Mouse (Mus musculus) liver, embryonic 15.5 days (tissue): ENCODE results near the gene Olfr1441. TPM values are rescaled to one million over a fixed set of nuclear protein-coding genes. Genes with fewer than 3 reads are reported as not detected.
A peak's percentile ranks its signal among the peaks of the same experiment; 100 is the strongest.

Experiments
- ATAC-seq: fragments of 200-750 bp; cut with Nextera tagmentation; 2 replicates; pipeline ENCODE4 v1.8.0; 2017; ENCODE audit warnings: moderate number of reproducible peaks, mild to moderate bottlenecking, moderate library complexity; ENCODE audit not compliant: insufficient read depth
- H3K27ac ChIP-seq: fragments of 300-500 bp; sonication (generic); replicated peaks from 2 replicates; pipeline ENCODE4 v1.5.1; 2015; ENCODE audit warnings: mild to moderate bottlenecking, inconsistent platforms
- H3K27me3 ChIP-seq: fragments of 300-500 bp; sonication (generic); 2 replicates; pipeline ENCODE4 v1.6.1; 2015; ENCODE audit warnings: mild to moderate bottlenecking, inconsistent platforms
- H3K36me3 ChIP-seq: fragments of 300-500 bp; sonication (generic); replicated peaks from 2 replicates; pipeline ENCODE4 v1.6.1; 2015; ENCODE audit warnings: moderate library complexity, mild to moderate bottlenecking, inconsistent platforms
- H3K4me1 ChIP-seq: fragments of 300-500 bp; sonication (generic); replicated peaks from 2 replicates; pipeline ENCODE4 v1.6.1; 2015; ENCODE audit warnings: inconsistent platforms
- H3K4me2 ChIP-seq: fragments of 300-500 bp; sonication (generic); 2 replicates; pipeline ENCODE4 v1.6.1; 2015; ENCODE audit warnings: moderate library complexity, mild to moderate bottlenecking, inconsistent platforms
- H3K4me3 ChIP-seq: fragments of 300-500 bp; sonication (generic); replicated peaks from 2 replicates; pipeline ENCODE4 v1.5.1; 2015; ENCODE audit warnings: mild to moderate bottlenecking, inconsistent platforms
- H3K9ac ChIP-seq: fragments of 300-500 bp; sonication (generic); 2 replicates; pipeline ENCODE4 v1.6.1; 2015; ENCODE audit warnings: moderate library complexity, mild to moderate bottlenecking, inconsistent platforms
- H3K9me3 ChIP-seq: fragments of 300-500 bp; sonication (generic); replicated peaks from 2 replicates; pipeline ENCODE4 v1.6.1; 2016; ENCODE audit warnings: inconsistent platforms
- WGBS: fragments of 180-500 bp; shearing (Covaris S2); methylation state at CpG from one replicate; pipeline ENCODE4 v1.1.7; 2015; ENCODE audit warnings: mixed read lengths; ENCODE audit not compliant: insufficient replicate concordance; 5-methylcytosine and 5-hydroxymethylcytosine counted together
- polyA plus RNA-seq: library from polyadenylated mRNA; unstranded; fragments of >200 nt; fragmentation: Nextera tagmentation; extraction: Ambion mirVana; gene quantifications from 2 replicates; pipeline ENCODE4 v1.2.1, GENCODE M21; 2015

The Olfr1441 gene
- polyA plus RNA-seq, 1 experiment from 2014 or later = not detected

DNA sequence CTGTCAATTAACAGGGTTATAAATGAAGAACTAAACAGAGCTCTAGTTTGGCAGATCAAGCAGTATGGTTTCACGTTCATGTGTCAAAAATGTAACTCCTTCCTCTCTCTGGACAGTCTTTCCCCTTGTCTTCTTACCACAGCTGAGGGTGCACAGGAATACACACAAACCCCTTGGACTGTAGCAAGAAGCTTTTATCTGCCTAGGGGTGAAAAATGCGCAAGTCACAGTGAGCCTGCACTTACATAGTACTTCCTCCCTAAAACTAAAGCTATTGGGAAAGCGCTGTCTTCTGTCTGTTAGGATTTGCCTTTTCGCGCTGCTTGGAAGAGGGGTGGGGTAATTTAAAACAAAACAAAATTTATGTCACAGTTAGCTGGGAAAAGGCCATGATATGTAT lies 46.9 kb downstream of the Olfr1441 start:
- Histone ChIP-seq H3K27ac (peak overlapping the region; percentile 39; the same call in 1 of the 2 replicates), H3K4me3 (peak overlapping the region; percentile 7; the same call in 1 of the 2 replicates), H3K4me1 (no peaks in the 10 kb centered on the region), H3K9ac (no peak overlapping the region), H3K27me3 (no peaks in the 10 kb centered on the region), H3K4me2 (no peak overlapping the region), H3K9me3 (no peaks in the 10 kb centered on the region), H3K36me3 (no peaks in the 10 kb centered on the region)
- 47% methylated on average over 5 of the region's 5 CpGs for WGBS
- no peak; the same call in 1 of the 2 replicates for ATAC-seq

GRCm38 (mm10) chr19:12464674-12465073 lies 47.4 kb downstream of the Olfr1441 start:
- Histone ChIP-seq H3K27ac (no peak overlapping the region), H3K9ac (no peak overlapping the region), H3K27me3 (no peaks in the 10 kb centered on the region), H3K4me2 (peak overlapping the region; percentile 23; the same call in 1 of the 2 replicates), H3K4me3 (peak overlapping the region; percentile 7; the same call in 1 of the 2 replicates), H3K9me3 (no peaks in the 10 kb centered on the region), H3K36me3 (no peaks in the 10 kb centered on the region), H3K4me1 (no peaks in the 10 kb centered on the region)
- 44% methylated on average over 4 of the region's 4 CpGs for WGBS
- no peak for ATAC-seq

DNA sequence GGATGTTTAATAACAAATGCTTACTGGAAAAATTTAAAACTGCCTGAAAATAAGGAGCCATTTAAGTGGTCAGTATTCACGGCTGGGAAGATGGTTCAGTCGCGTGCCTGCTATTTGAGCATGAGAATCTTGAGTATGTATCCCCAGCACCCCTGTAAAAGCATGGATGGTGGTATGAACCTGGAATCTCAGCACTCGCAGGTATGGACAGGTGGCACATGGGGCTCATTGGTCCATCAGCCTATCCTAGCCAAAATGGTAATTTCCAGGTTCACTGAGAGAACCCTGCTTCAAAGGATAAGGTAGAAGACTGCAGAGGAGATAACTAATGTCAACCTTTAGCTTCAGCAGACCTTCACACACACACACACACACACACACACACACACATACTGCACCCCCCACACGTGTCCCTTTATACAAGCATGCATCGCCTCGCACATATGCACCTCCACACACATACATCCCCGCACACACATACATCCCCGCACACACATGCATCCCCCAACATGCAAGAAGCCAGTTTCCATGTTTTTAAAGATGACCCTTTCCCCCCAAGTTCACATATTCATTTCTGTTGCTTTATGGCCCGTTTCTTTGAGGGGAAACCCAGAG lies 48.4 kb downstream of the Olfr1441 start:
- Histone ChIP-seq H3K4me2 (no peak overlapping the region), H3K36me3 (no peaks in the 10 kb centered on the region), H3K27ac (no peak overlapping the region), H3K4me3 (no peak overlapping the region), H3K4me1 (no peaks in the 10 kb centered on the region), H3K27me3 (no peaks in the 10 kb centered on the region), H3K9me3 (no peaks in the 10 kb centered on the region), H3K9ac (no peak overlapping the region)
- WGBS = 66% methylated on average over 10 of the region's 10 CpGs
- no peak for ATAC-seq

DNA sequence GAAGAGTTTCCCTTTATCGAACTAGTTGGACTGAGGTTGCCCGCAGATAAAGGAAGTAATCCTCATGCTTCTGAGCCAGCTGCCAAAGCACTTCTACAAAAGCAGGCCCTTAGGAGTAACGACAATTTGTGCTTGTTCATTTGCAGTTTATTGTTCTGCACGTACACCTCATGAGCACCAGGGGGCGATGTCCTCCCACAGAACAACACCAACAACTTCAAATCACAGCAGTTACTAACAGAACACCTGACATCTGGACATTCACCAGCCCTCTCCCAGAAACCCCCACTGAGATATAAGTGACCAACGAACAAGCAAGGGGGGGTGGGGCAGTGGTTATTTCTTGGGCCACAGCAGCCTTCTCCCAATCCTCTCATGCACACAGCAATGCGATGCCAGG lies 49.0 kb downstream of the Olfr1441 start:
- 16% methylated on average over 7 of the region's 7 CpGs for WGBS
- Histone ChIP-seq H3K4me1 (no peaks in the 10 kb centered on the region), H3K4me2 (no peak overlapping the region), H3K4me3 (no peak overlapping the region), H3K9me3 (no peaks in the 10 kb centered on the region), H3K9ac (no peak overlapping the region), H3K36me3 (no peaks in the 10 kb centered on the region), H3K27me3 (no peaks in the 10 kb centered on the region), H3K27ac (no peak overlapping the region)
- ATAC-seq = no peak

- Histone ChIP-seq H3K36me3 (no peaks in the 10 kb centered on the region), H3K27me3 (no peaks in the 10 kb centered on the region), H3K27ac (no peak overlapping the region), H3K9me3 (no peaks in the 10 kb centered on the region), H3K4me3 (no peak overlapping the region), H3K9ac (no peak overlapping the region), H3K4me2 (no peak overlapping the region), H3K4me1 (no peaks in the 10 kb centered on the region)
- no peak for ATAC-seq
- WGBS = 67% methylated on average over 5 of the region's 5 CpGs
Measured at GRCm38 (mm10) chr19:12467436-12467835, 50.2 kb downstream of the Olfr1441 start.

- 0 out of 2 replicates have a peak, but pooled peaks cover 4% of the 10 kb centered on the region for H3K36me3 ChIP-seq
- ATAC-seq = no peak
- H3K27me3 ChIP-seq = no peaks in the 10 kb centered on the region
- no peak overlapping the region for H3K9ac ChIP-seq
- WGBS = 39% methylated on average over 3 of the region's 3 CpGs
- no peak overlapping the region for H3K27ac ChIP-seq
- no peaks in the 10 kb centered on the region for H3K9me3 ChIP-seq
- 0 out of 2 replicates have a peak, but pooled peaks cover 4% of the 10 kb centered on the region for H3K4me1 ChIP-seq
- no peak overlapping the region for H3K4me2 ChIP-seq
- no peak overlapping the region for H3K4me3 ChIP-seq
Measured at GRCm38 (mm10) chr19:12471866-12472265, 54.6 kb downstream of the Olfr1441 start.

- Histone ChIP-seq H3K9ac (no peak overlapping the region), H3K4me1 (0 out of 2 replicates have a peak, but pooled peaks cover 4% of the 10 kb centered on the region), H3K4me2 (no peak overlapping the region), H3K27me3 (no peaks in the 10 kb centered on the region), H3K27ac (no peak overlapping the region), H3K4me3 (no peak overlapping the region), H3K9me3 (no peaks in the 10 kb centered on the region), H3K36me3 (0 out of 2 replicates have a peak, but pooled peaks cover 4% of the 10 kb centered on the region)
- no peak for ATAC-seq
- WGBS = 65% methylated on average over 5 of the region's 5 CpGs
Measured at GRCm38 (mm10) chr19:12472381-12472976, 55.2 kb downstream of the Olfr1441 start.

Other genes with a start within 250 kb of the Olfr1441 start
- gene Olfr1555-ps1, start 247.3 kb upstream of the Olfr1441 start, polyA plus RNA-seq = not detected in 2 replicates
- not detected in 2 replicates for gene Olfr1431, start 216.8 kb upstream of the Olfr1441 start, polyA plus RNA-seq
- not detected in 2 replicates for gene Olfr1432, start 184.8 kb upstream of the Olfr1441 start, polyA plus RNA-seq
- gene Olfr262, start 175.8 kb upstream of the Olfr1441 start, polyA plus RNA-seq = not detected in 2 replicates
- gene Olfr235, start 156.4 kb upstream of the Olfr1441 start, polyA plus RNA-seq = not detected in 2 replicates
- not detected in 2 replicates for gene Olfr1434, start 137.6 kb upstream of the Olfr1441 start, polyA plus RNA-seq
- gene Olfr1436, start 118.3 kb upstream of the Olfr1441 start, polyA plus RNA-seq = not detected in 2 replicates
- gene Olfr1437, start 92.3 kb upstream of the Olfr1441 start, polyA plus RNA-seq = not detected in 2 replicates
- not detected in 2 replicates for gene Olfr1438-ps1, start 81.5 kb upstream of the Olfr1441 start, polyA plus RNA-seq
- gene Olfr1440, start 30.2 kb upstream of the Olfr1441 start, polyA plus RNA-seq = not detected in 2 replicates
- not detected in 2 replicates for gene Pfpl, start 10.5 kb downstream of the Olfr1441 start, polyA plus RNA-seq
- gene Mpeg1, start 43.3 kb downstream of the Olfr1441 start, polyA plus RNA-seq = 1.8 and 2.0 TPM in 2 replicates
- 2.0 and 2.4 TPM in 2 replicates for gene Dtx4, start 84.0 kb downstream of the Olfr1441 start, polyA plus RNA-seq
- 21.4 and 23.8 TPM in 2 replicates for gene Fam111a, start 128.3 kb downstream of the Olfr1441 start, polyA plus RNA-seq
- 12.6 and 15.3 TPM in 2 replicates for gene Gm4952, start 182.5 kb downstream of the Olfr1441 start, polyA plus RNA-seq
- gene Glyat, start 215.9 kb downstream of the Olfr1441 start, polyA plus RNA-seq = 0.43 and 0.54 TPM in 2 replicates